Mouse (Mus musculus): ENCODE data around the gene Tex35. TPM values are rescaled to one million over a fixed set of nuclear protein-coding genes. Genes with fewer than 3 reads are reported as not detected.

The Tex35 gene
- polyA plus RNA-seq, 1 experiment from 2014 or later, result not detected

- Histone ChIP-seq H3K36me3 (ENCODE audit: control insufficient read depth, insufficient read depth, low read length) (no peaks in the 10 kb centered on the region), H3K27ac (ENCODE audit: low read depth, low read length) (no peak overlapping the region), H3K4me3 (ENCODE audit: low read depth, low read length) (no peak overlapping the region), H3K9ac (replicated peaks; ENCODE audit: low read depth, low read length) (no peak overlapping the region), H3K27me3 (ENCODE audit: control insufficient read depth, insufficient read depth, low read length) (no peaks in the 10 kb centered on the region), H3K9me3 (ENCODE audit: control insufficient read depth, low read length) (no peaks in the 10 kb centered on the region), H3K4me2 (ENCODE audit: low read depth, low read length) (no peak overlapping the region), H3K4me1 (ENCODE audit: control insufficient read depth, insufficient read depth, low read length) (no peaks in the 10 kb centered on the region)
- 88% methylated on average over 3 of the region's 3 CpGs for WGBS
- no peak for ATAC-seq (ENCODE audit: low read depth)
Observed at GRCm38 (mm10) chr1:157123836-157124235, 15.4 kb upstream of the Tex35 start.

DNA sequence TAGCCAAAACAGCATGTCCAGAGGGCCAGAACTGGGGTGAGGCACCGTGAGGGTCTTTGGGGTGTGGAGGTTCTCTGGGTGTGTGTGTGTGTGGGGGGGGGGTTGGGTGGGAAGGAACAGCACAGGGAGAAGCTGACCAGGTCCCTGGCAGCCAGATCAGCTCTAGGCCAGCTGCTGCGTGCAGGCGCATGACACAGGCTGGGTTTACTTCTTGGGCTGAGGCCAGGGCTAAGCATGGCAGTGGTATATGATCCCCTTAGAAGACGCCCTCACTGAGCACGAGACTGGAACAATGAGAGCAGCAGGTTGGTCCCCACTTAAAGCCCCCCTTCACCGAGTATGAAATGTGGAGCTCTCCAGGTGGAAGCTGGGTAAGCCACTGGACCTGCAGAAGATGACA lies 10.7 kb upstream of the Tex35 start:
- ATAC-seq (ENCODE audit: low read depth), result no peak
- no peaks in the 10 kb centered on the region for H3K36me3 ChIP-seq (ENCODE audit: control insufficient read depth, insufficient read depth, low read length)
- no peak overlapping the region for H3K4me3 ChIP-seq (ENCODE audit: low read depth, low read length)
- H3K9me3 ChIP-seq (ENCODE audit: control insufficient read depth, low read length), result no peaks in the 10 kb centered on the region
- 86% methylated on average over 6 of the region's 6 CpGs for WGBS
- H3K4me2 ChIP-seq (ENCODE audit: low read depth, low read length), result no peak overlapping the region
- H3K27ac ChIP-seq (ENCODE audit: low read depth, low read length), result no peak overlapping the region
- H3K27me3 ChIP-seq (ENCODE audit: control insufficient read depth, insufficient read depth, low read length), result no peaks in the 10 kb centered on the region
- H3K4me1 ChIP-seq (ENCODE audit: control insufficient read depth, insufficient read depth, low read length), result no peaks in the 10 kb centered on the region
- H3K9ac ChIP-seq (replicated peaks; ENCODE audit: low read depth, low read length), result no peak overlapping the region

- Histone ChIP-seq H3K36me3 (ENCODE audit: control insufficient read depth, insufficient read depth, low read length) (no peaks in the 10 kb centered on the region), H3K9ac (replicated peaks; ENCODE audit: low read depth, low read length) (no peak overlapping the region), H3K4me1 (ENCODE audit: control insufficient read depth, insufficient read depth, low read length) (no peaks in the 10 kb centered on the region), H3K27me3 (ENCODE audit: control insufficient read depth, insufficient read depth, low read length) (no peaks in the 10 kb centered on the region), H3K4me3 (ENCODE audit: low read depth, low read length) (no peak overlapping the region), H3K9me3 (ENCODE audit: control insufficient read depth, low read length) (no peaks in the 10 kb centered on the region), H3K27ac (ENCODE audit: low read depth, low read length) (no peak overlapping the region), H3K4me2 (ENCODE audit: low read depth, low read length) (no peak overlapping the region)
- 87% methylated on average over 3 of the region's 3 CpGs for WGBS
- ATAC-seq (ENCODE audit: low read depth), result no peak
Observed at GRCm38 (mm10) chr1:157117440-157117839, 9.0 kb upstream of the Tex35 start.

DNA sequence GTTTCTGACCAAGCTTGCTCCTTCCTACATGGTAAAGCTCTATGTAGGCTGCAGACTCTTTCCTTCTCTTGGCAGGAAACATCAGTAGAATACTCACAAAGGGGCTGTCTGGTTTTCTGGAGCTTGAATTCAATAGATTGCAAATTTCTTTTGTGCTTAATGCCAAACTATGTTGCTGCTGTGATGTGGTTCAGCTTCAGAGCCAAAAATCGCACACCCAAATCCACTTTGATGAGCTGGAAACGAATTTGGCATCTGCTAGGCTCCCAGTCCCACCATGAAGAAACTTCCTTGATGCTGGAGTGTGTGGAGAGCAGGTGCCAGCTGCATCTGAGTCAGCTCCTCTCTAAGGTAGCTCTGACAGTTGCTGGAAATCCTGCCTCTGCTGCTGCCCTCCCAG lies 6.0 kb upstream of the Tex35 start:
- Histone ChIP-seq H3K4me3 (ENCODE audit: low read depth, low read length) (no peak overlapping the region), H3K4me1 (ENCODE audit: control insufficient read depth, insufficient read depth, low read length) (no peaks in the 10 kb centered on the region), H3K27me3 (ENCODE audit: control insufficient read depth, insufficient read depth, low read length) (no peaks in the 10 kb centered on the region), H3K4me2 (ENCODE audit: low read depth, low read length) (no peak overlapping the region), H3K36me3 (ENCODE audit: control insufficient read depth, insufficient read depth, low read length) (no peaks in the 10 kb centered on the region), H3K9me3 (ENCODE audit: control insufficient read depth, low read length) (no peaks in the 10 kb centered on the region), H3K9ac (replicated peaks; ENCODE audit: low read depth, low read length) (no peak overlapping the region), H3K27ac (ENCODE audit: low read depth, low read length) (no peak overlapping the region)
- WGBS, result 80% methylated on average over 2 of the region's 2 CpGs
- ATAC-seq (ENCODE audit: low read depth), result no peak

DNA sequence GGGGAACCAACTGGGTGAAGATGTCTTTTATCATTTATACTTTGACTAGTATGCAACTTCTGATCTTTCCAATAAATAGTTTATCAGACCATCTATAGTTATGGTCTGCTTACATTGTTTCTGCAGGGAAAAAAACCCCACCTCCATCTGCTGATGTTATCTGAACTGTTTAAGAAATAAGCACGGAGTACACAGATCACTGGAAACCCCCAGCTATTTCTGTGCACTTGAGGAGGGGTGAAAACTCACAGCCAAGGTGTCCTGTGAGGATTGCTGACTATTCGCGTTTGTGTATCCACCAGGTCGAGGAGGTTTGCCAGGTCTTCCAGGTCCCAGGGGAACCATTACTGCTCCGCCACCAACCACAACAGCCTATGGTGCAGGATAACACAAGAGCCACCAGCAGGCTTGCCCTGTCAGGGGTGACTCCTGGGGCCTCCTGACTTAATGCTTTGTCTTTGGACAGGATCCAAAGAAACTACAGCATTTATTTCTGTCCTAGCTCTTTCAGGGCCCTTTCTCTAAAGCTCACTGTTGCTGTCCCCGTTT lies 1.9 kb upstream of the Tex35 start:
- Histone ChIP-seq H3K36me3 (ENCODE audit: control insufficient read depth, insufficient read depth, low read length) (no peaks in the 10 kb centered on the region), H3K9ac (replicated peaks; ENCODE audit: low read depth, low read length) (no peak overlapping the region), H3K27me3 (ENCODE audit: control insufficient read depth, insufficient read depth, low read length) (no peaks in the 10 kb centered on the region), H3K4me3 (ENCODE audit: low read depth, low read length) (no peak overlapping the region), H3K27ac (ENCODE audit: low read depth, low read length) (no peak overlapping the region), H3K9me3 (ENCODE audit: control insufficient read depth, low read length) (no peaks in the 10 kb centered on the region), H3K4me1 (ENCODE audit: control insufficient read depth, insufficient read depth, low read length) (no peaks in the 10 kb centered on the region), H3K4me2 (ENCODE audit: low read depth, low read length) (no peak overlapping the region)
- no peak for ATAC-seq (ENCODE audit: low read depth)
- 53% methylated on average over 6 of the region's 6 CpGs for WGBS

DNA sequence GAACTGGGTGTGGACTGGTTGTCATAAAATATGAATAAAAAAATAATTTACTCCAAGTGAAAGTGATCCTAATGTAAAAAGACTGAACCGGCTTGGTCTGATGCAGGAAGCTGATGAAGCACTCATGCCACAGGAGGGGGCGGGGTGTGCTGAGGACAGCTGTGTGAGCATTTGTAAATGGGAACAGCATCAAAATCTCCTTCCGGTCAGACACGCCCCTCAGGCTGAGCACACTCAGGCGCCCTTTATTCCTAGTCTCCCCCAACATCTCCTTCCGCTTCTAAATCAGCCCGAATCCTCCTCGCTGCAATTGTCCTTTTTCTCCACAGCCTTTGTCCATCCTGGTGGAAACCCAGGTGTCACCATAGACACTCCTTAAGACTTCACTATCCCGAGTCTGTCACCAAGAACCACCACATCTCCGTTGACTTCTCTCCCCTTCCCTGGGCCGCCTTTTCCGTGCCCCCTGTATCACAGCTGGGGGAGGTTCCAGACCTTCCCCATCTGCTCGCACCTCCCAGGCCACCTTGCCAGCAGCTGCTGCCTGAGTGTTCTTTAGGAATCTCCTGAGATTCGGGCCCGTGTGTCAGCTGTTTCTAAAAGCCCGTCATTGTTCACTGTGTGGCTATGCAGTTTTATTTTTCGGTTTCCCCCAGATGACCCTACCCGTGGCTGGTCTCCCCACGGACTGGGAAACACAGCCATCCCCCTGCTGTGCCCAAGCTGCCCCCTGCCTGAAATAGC lies 7.2 kb downstream of the Tex35 start:
- Histone ChIP-seq H3K9me3 (ENCODE audit: control insufficient read depth, low read length) (no peaks in the 10 kb centered on the region), H3K4me3 (ENCODE audit: low read depth, low read length) (peak overlapping the region; percentile 11; the same call in 1 of the 2 replicates), H3K9ac (replicated peaks; ENCODE audit: low read depth, low read length) (peak overlapping the region; percentile 34), H3K27me3 (ENCODE audit: control insufficient read depth, insufficient read depth, low read length) (no peaks in the 10 kb centered on the region), H3K4me2 (ENCODE audit: low read depth, low read length) (peak overlapping the region; percentile 44), H3K4me1 (ENCODE audit: control insufficient read depth, insufficient read depth, low read length) (no peaks in the 10 kb centered on the region), H3K36me3 (ENCODE audit: control insufficient read depth, insufficient read depth, low read length) (no peaks in the 10 kb centered on the region), H3K27ac (ENCODE audit: low read depth, low read length) (peak overlapping the region; percentile 71)
- ATAC-seq (ENCODE audit: low read depth), result peak; percentile 91
- WGBS, result 12% methylated on average over 19 of the region's 19 CpGs

DNA sequence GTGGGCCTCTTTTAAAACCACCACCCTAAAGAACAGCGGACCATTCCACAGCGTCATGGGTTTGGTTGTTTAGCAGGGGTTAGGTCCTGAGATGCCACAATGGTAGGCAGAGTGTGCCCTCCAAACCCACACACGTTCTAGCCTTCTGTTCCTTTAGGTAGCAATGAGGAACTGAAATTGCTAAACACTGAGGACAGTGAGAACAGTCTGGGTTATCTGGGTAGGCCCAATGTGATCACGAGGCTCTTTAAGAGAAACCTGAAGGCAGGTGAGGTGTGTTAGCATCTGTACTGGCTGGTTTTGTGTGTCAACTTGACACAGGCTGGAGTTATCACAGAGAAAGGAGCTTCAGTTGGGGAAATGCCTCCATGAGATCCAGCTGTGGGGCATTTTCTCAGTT lies 12.9 kb downstream of the Tex35 start:
- H3K4me1 ChIP-seq (ENCODE audit: control insufficient read depth, insufficient read depth, low read length), result no peaks in the 10 kb centered on the region
- no peak overlapping the region for H3K27ac ChIP-seq (ENCODE audit: low read depth, low read length)
- no peaks in the 10 kb centered on the region for H3K36me3 ChIP-seq (ENCODE audit: control insufficient read depth, insufficient read depth, low read length)
- no peak overlapping the region for H3K4me2 ChIP-seq (ENCODE audit: low read depth, low read length)
- no peaks in the 10 kb centered on the region for H3K27me3 ChIP-seq (ENCODE audit: control insufficient read depth, insufficient read depth, low read length)
- ATAC-seq (ENCODE audit: low read depth), result no peak
- H3K9me3 ChIP-seq (ENCODE audit: control insufficient read depth, low read length), result no peaks in the 10 kb centered on the region
- WGBS, result 87% methylated on average over 4 of the region's 4 CpGs
- H3K4me3 ChIP-seq (ENCODE audit: low read depth, low read length), result no peak overlapping the region
- H3K9ac ChIP-seq (replicated peaks; ENCODE audit: low read depth, low read length), result no peak overlapping the region

DNA sequence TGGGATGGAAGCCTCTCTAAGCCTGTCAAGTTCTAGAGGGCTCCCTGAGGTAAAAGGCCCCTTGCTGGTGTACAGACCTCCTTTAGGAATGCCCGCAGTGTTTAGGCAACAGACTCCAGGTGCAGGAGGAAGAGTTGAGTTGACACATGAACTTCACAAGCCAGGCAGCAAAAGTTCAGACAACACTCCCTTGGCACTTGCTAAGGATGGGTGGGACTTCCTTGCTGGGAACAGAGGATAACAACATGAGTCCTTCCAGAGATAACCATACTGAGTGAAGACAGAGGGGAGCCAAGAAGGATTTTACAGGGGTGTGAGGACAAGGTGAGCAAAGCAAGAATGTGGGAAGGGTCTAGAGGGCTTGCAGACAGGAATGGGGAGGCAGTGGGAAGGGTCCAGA lies 15.9 kb downstream of the Tex35 start:
- H3K36me3 ChIP-seq (ENCODE audit: control insufficient read depth, insufficient read depth, low read length), result no peaks in the 10 kb centered on the region
- no peak overlapping the region for H3K27ac ChIP-seq (ENCODE audit: low read depth, low read length)
- WGBS, result 91% methylated on average over 1 of the region's 1 CpGs
- no peaks in the 10 kb centered on the region for H3K9me3 ChIP-seq (ENCODE audit: control insufficient read depth, low read length)
- no peaks in the 10 kb centered on the region for H3K4me1 ChIP-seq (ENCODE audit: control insufficient read depth, insufficient read depth, low read length)
- no peak overlapping the region for H3K4me2 ChIP-seq (ENCODE audit: low read depth, low read length)
- no peak overlapping the region for H3K4me3 ChIP-seq (ENCODE audit: low read depth, low read length)
- no peaks in the 10 kb centered on the region for H3K27me3 ChIP-seq (ENCODE audit: control insufficient read depth, insufficient read depth, low read length)
- ATAC-seq (ENCODE audit: low read depth), result no peak
- no peak overlapping the region for H3K9ac ChIP-seq (replicated peaks; ENCODE audit: low read depth, low read length)

GRCm38 (mm10) chr1:157092140-157092539 lies 16.3 kb downstream of the Tex35 start:
- Histone ChIP-seq H3K27me3 (ENCODE audit: control insufficient read depth, insufficient read depth, low read length) (no peaks in the 10 kb centered on the region), H3K4me1 (ENCODE audit: control insufficient read depth, insufficient read depth, low read length) (no peaks in the 10 kb centered on the region), H3K36me3 (ENCODE audit: control insufficient read depth, insufficient read depth, low read length) (no peaks in the 10 kb centered on the region), H3K9me3 (ENCODE audit: control insufficient read depth, low read length) (no peaks in the 10 kb centered on the region), H3K9ac (replicated peaks; ENCODE audit: low read depth, low read length) (no peak overlapping the region), H3K27ac (ENCODE audit: low read depth, low read length) (no peak overlapping the region), H3K4me3 (ENCODE audit: low read depth, low read length) (no peak overlapping the region), H3K4me2 (ENCODE audit: low read depth, low read length) (no peak overlapping the region)
- WGBS, result 71% methylated on average over 4 of the region's 4 CpGs
- no peak for ATAC-seq (ENCODE audit: low read depth)

All from neural tube, embryonic 14.5 days (tissue).